Mouse (Mus musculus) left cerebral cortex, adult 2 months (tissue): ENCODE data around the gene Gata2. TPM values are rescaled to one million over a fixed set of nuclear protein-coding genes. Genes with fewer than 3 reads are reported as not detected.
A peak's percentile ranks its signal among the peaks of the same experiment; 100 is the strongest.

Experiments
- DNase-seq, 2 experiments: peaks; one replicate each; pipeline ENCODE4 v3.0.0; 2021 to 2022; ENCODE audit warnings: low spot score in 2 of 2, mixed read lengths in 1 of 2; ENCODE audit errors: extremely low spot score in 1 of 2
- H3K27ac ChIP-seq: fragments of 200-600 bp; 2 replicates; pipeline ENCODE4 v1.8.1; 2022
- H3K4me3 ChIP-seq: fragments of 200-600 bp; 2 replicates; pipeline ENCODE4 v1.8.1; 2022
- CTCF ChIP-seq: fragments of 200-600 bp; IDR thresholded peaks from 2 replicates; pipeline ENCODE4 v1.8.1; 2022; ENCODE audit warnings: antibody characterized with exemption, mild to moderate bottlenecking, moderate library complexity
- intact Hi-C: fragments of 180-260 bp; cut with DNase I; formaldehyde crosslinking; loops from one replicate; pipeline ENCODE4 v1.15.1; 2025
- total RNA-seq, 2 experiments: library from RNA; stranded (reverse); gene quantifications; 2 replicates each; pipeline ENCODE4 v1.2.3; 2021

Gata2 gene
- total RNA-seq, 2 experiments from 2014 or later: 8.4 to 8.5 TPM

GRCm38 (mm10) chr6:88184671-88185070 is 9.0 kb upstream of the Gata2 start:
- intact Hi-C loops: loop anchor here (5.0 kb wide), 2 partner anchors 303 to 318 kb away; no protein-coding TSS in a partner anchor
- no peak for DNase-seq
- H3K27ac ChIP-seq: no peak overlapping the region
- TF ChIP-seq CTCF: no peak
- no peak overlapping the region for H3K4me3 ChIP-seq

- no peak overlapping the region for H3K4me3 ChIP-seq
- DNase-seq: no peak
- TF ChIP-seq CTCF: no peak
- intact Hi-C loops: loop anchor here (2.0 to 5.0 kb wide), 4 partner anchors 63 to 314 kb away; no protein-coding TSS in a partner anchor
- no peak overlapping the region for H3K27ac ChIP-seq
Observed at GRCm38 (mm10) chr6:88188148-88188547, 5.5 kb upstream of the Gata2 start.

GRCm38 (mm10) chr6:88189312-88190042 is 4.2 kb upstream of the Gata2 start:
- intact Hi-C loops: loop anchor here (2.0 to 5.0 kb wide), 4 partner anchors 65 to 313 kb away; no protein-coding TSS in a partner anchor
- Histone ChIP-seq H3K27ac (no peak overlapping the region), H3K4me3 (peak overlapping the region; percentile 52)
- TF ChIP-seq CTCF: peak; percentile 96
- peak; percentile 68 to 76 for DNase-seq

- no peak for TF ChIP-seq CTCF
- Histone ChIP-seq H3K4me3 (peak overlapping the region; percentile 52), H3K27ac (no peak overlapping the region)
- DNase-seq: no peak
- intact Hi-C loops: no loop called here
Observed at GRCm38 (mm10) chr6:88190043-88190309, 3.7 kb upstream of the Gata2 start.

- no peak for TF ChIP-seq CTCF
- Histone ChIP-seq H3K27ac (no peak overlapping the region), H3K4me3 (no peak overlapping the region)
- intact Hi-C loops: no loop called here
- DNase-seq: no peak
Observed at GRCm38 (mm10) chr6:88190310-88191023, 3.2 kb upstream of the Gata2 start.

GRCm38 (mm10) chr6:88191024-88191365 is 2.7 kb upstream of the Gata2 start:
- Histone ChIP-seq H3K27ac (no peak overlapping the region), H3K4me3 (no peak overlapping the region)
- intact Hi-C loops: no loop called here
- no peak for DNase-seq
- no peak for TF ChIP-seq CTCF

GRCm38 (mm10) chr6:88191411-88192070 is 2.1 kb upstream of the Gata2 start:
- intact Hi-C loops: no loop called here

GRCm38 (mm10) chr6:88192756-88193155 is 935 bp upstream of the Gata2 start:
- TF ChIP-seq CTCF: no peak
- intact Hi-C loops: no loop called here
- Histone ChIP-seq H3K27ac (no peak overlapping the region), H3K4me3 (no peak overlapping the region)
- DNase-seq: no peak

More at GRCm38 (mm10) chr6:88191411-88192070, 2.1 kb upstream of the Gata2 start:
- no peak for TF ChIP-seq CTCF
- Histone ChIP-seq H3K27ac (no peak overlapping the region), H3K4me3 (no peak overlapping the region)
- no peak for DNase-seq

GRCm38 (mm10) chr6:88194053-88194977 is 624 bp downstream of the Gata2 start:
- intact Hi-C loops: no loop called here
- H3K4me3 ChIP-seq: peak overlapping the region; percentile 28
- DNase-seq: no peak
- no peak for TF ChIP-seq CTCF
- no peak overlapping the region for H3K27ac ChIP-seq

- no peak for DNase-seq
- Histone ChIP-seq H3K27ac (no peak overlapping the region), H3K4me3 (no peak overlapping the region)
- no peak for TF ChIP-seq CTCF
- intact Hi-C loops: loop anchor here (5.0 kb wide), 1 partner anchor 252 kb away; the partner anchor contains the start of gene Eefsec
Observed at GRCm38 (mm10) chr6:88194978-88195325, 1.3 kb downstream of the Gata2 start.

GRCm38 (mm10) chr6:88196054-88196732 is 2.5 kb downstream of the Gata2 start:
- no peak for DNase-seq
- peak overlapping the region; percentile 34 for H3K4me3 ChIP-seq
- intact Hi-C loops: loop anchor here (5.0 kb wide), 1 partner anchor 251 kb away; the partner anchor contains the start of gene Eefsec
- no peak overlapping the region; the same call in 1 of the 2 replicates for H3K27ac ChIP-seq
- no peak for TF ChIP-seq CTCF
